Mouse (Mus musculus): ENCODE data around the gene Pced1a. TPM values are rescaled to one million over a fixed set of nuclear protein-coding genes. Genes with fewer than 3 reads are reported as not detected.

Pced1a gene
- total and polyA plus RNA-seq, 3 experiments = 6.5 to 13.7 TPM; not detected in 1

- peak; percentile 54; the same call in 1 of the 2 replicates for TF ChIP-seq MYB (IDR thresholded peaks at IDR 0.05; ENCODE audit: low read depth, low read length)
- no peak for TF ChIP-seq GABPA (IDR thresholded peaks at IDR 0.05; ENCODE audit: low read depth, low read length)
- TF ChIP-seq E2F4 (IDR thresholded peaks at IDR 0.05; ENCODE audit: borderline replicate concordance, low read depth, low read length) = no peak
- TF ChIP-seq JUND (IDR thresholded peaks at IDR 0.05; ENCODE audit: low read depth, low read length) = no peak
- TF ChIP-seq TAL1 (IDR thresholded peaks at IDR 0.05; ENCODE audit: low read length) = peak; percentile 87
- no peak for TF ChIP-seq SMC3 (IDR thresholded peaks at IDR 0.05; ENCODE audit: low read depth, low read length)
- TF ChIP-seq HCFC1 (IDR thresholded peaks at IDR 0.05; ENCODE audit: low read depth, low read length) = peak; percentile 43; the same call in 1 of the 2 replicates
- no peak for TF ChIP-seq USF2 (IDR thresholded peaks at IDR 0.05; ENCODE audit: borderline replicate concordance in 1 of 2, insufficient read depth in 1 of 2, low read depth in 1 of 2, low read length in 2 of 2)
- peak; percentile 90 for TF ChIP-seq ETS1 (IDR thresholded peaks at IDR 0.05; ENCODE audit: low read depth, low read length)
- no peak for TF ChIP-seq ZC3H11A (IDR thresholded peaks at IDR 0.05; ENCODE audit: low read depth, low read length)
- TF ChIP-seq MXI1 (IDR thresholded peaks at IDR 0.05; ENCODE audit: low read depth, low read length) = peak; percentile 85
- peak; percentile 93 for TF ChIP-seq TCF12 (IDR thresholded peaks at IDR 0.05; ENCODE audit: low read depth, low read length)
- TF ChIP-seq CHD1 (IDR thresholded peaks at IDR 0.05; ENCODE audit: low read depth, low read length) = no peak
- TF ChIP-seq RAD21 (IDR thresholded peaks at IDR 0.05; ENCODE audit: low read depth, low read length) = no peak
- no peak for TF ChIP-seq CHD2 (IDR thresholded peaks at IDR 0.05; ENCODE audit: low read length)
- no peak for TF ChIP-seq NRF1 (IDR thresholded peaks at IDR 0.05; ENCODE audit: insufficient read depth, low read depth, low read length, poor library complexity, severe bottlenecking)
- TF ChIP-seq ZKSCAN1 (IDR thresholded peaks at IDR 0.05; ENCODE audit: low read depth, low read length) = 0 out of 2 replicates have a peak, but pooled peaks have one; percentile 11
- no peak for TF ChIP-seq NELFE (IDR thresholded peaks at IDR 0.05; ENCODE audit: low read depth, low read length)
Observed at GRCm38 (mm10) chr2:130469935-130470334, 45.4 kb upstream of the Pced1a start (continued).

GRCm38 (mm10) chr2:130469366-130469765 lies 44.9 kb upstream of the Pced1a start:
- TF ChIP-seq SIN3A (IDR thresholded peaks at IDR 0.05; ENCODE audit: low read length) (no peak), RCOR1 (IDR thresholded peaks at IDR 0.05; ENCODE audit: low read depth, low read length) (no peak), ZKSCAN1 (IDR thresholded peaks at IDR 0.05; ENCODE audit: low read depth, low read length) (no peak), ETS1 (IDR thresholded peaks at IDR 0.05; ENCODE audit: low read depth, low read length) (no peak), CTCF (IDR thresholded peaks at IDR 0.05 in 2 of 3, conservative IDR thresholded peaks at IDR 0.05 in 1 of 3; ENCODE audit: control insufficient read depth in 1 of 3, insufficient read depth in 1 of 3, low read depth in 2 of 3, low read length in 3 of 3, poor library complexity in 1 of 3, severe bottlenecking in 1 of 3) (no peak), TCF12 (IDR thresholded peaks at IDR 0.05; ENCODE audit: low read depth, low read length) (no peak), CHD1 (IDR thresholded peaks at IDR 0.05; ENCODE audit: low read depth, low read length) (no peak), TBP (IDR thresholded peaks at IDR 0.05; ENCODE audit: low read depth, low read length) (no peak)
- DNase-seq (ENCODE audit: low read depth, low spot score) = peak; percentile 45
- Histone ChIP-seq H3K4me3 (ENCODE audit: control insufficient read depth in 1 of 2, insufficient read depth in 1 of 2, low read depth in 2 of 2, low read length in 2 of 2) (no peak overlapping the region), H3K9me3 (replicated peaks; ENCODE audit: insufficient read depth, low read length) (no peaks in the 10 kb centered on the region), H3K36me3 (ENCODE audit: control insufficient read depth in 1 of 2, insufficient read depth in 2 of 2, low read length in 2 of 2) (peaks cover 0 to 64% of the 10 kb centered on the region in 2 experiments; a peak in 2 of 4 replicates), H3K27ac (ENCODE audit: control insufficient read depth, low read depth, low read length) (peak overlapping the region; percentile 37; the same call in 1 of the 2 replicates), H3K4me1 (ENCODE audit: control insufficient read depth in 1 of 2, insufficient read depth in 2 of 2, low read length in 2 of 2) (peaks cover 35 to 50% of the 10 kb centered on the region in 2 experiments), H3K9ac (ENCODE audit: control insufficient read depth, low read depth, low read length, poor library complexity, severe bottlenecking) (no peak overlapping the region), H3K27me3 (ENCODE audit: control insufficient read depth in 1 of 2, insufficient read depth in 2 of 2, low read length in 2 of 2) (no peaks in the 10 kb centered on the region), H3K79me2 (ENCODE audit: control insufficient read depth, insufficient read depth, low read length, poor library complexity) (peaks cover 13% of the 10 kb centered on the region)
